Mouse (Mus musculus): ENCODE measurements at regions not wholly inside any gene's neighbourhood (a gene's known extent, or its start where the extent isn't known, plus 50 kb on each side); places are given as distances from the start of the nearest gene placed in this dataset.

- no peak for TF ChIP-seq CTCF (IDR thresholded peaks at IDR 0.05)
- TF ChIP-seq EP300 (IDR thresholded peaks at IDR 0.05) = no peak
Measured at GRCm38 (mm10) chr1:81587780-81588307, 511.1 kb downstream of the Nyap2 start.

Data from lung, postnatal 0 days (tissue).